Mouse (Mus musculus) embryonic fibroblast, embryonic 13.5 days (primary cell): ENCODE measurements around the gene Ncf4.

Experiments
- CTCF ChIP-seq: IDR thresholded peaks from 2 replicates; pipeline ENCODE4 v1.5.1; 2011; ENCODE audit warnings: mild to moderate bottlenecking, control low read depth, low read length, moderate library complexity, borderline replicate concordance; ENCODE audit not compliant: insufficient read depth
- POLR2A ChIP-seq: IDR thresholded peaks from 2 replicates; pipeline ENCODE4 v1.6.1; 2011; ENCODE audit warnings: low read depth, mild to moderate bottlenecking, control low read depth, low read length, moderate library complexity

DNA sequence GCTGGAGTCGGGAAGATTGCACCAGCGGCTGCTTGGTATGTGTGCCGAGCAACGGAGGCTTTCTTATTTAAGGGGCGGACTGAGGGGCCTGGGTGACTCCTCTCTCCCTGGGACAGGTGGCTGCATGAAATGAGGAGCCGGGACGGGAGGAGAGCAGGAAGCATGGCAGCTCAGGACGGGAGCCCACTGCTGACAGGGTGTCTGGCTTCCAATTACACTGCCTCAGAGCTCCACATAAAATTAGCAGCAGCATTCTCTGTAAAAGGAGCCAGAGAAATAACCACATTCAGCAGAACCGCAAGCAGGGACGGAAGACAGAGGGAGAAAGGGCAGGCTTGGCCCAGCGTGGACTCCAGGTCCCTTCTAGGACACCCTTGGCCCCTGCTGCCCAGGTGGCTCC lies 3.3 kb upstream of the Ncf4 start:
- TF ChIP-seq CTCF (no peak), POLR2A (no peak)
